Mouse (Mus musculus) embryo, embryonic 10 days (tissue): ENCODE results near the gene Serpinb6b.

ENCODE experiments used
- DNase-seq: peaks from one replicate; pipeline ENCODE4 v3.0.0-alpha.2; 2015; ENCODE audit warnings: low spot score

Serpinb6b gene

GRCm38 (mm10) chr13:32974889-32975460, 10.0 kb downstream of the Serpinb6b start:
- DNase-seq: peak; percentile 7

GRCm38 (mm10) chr13:32975710-32976109, 10.7 kb downstream of the Serpinb6b start:
- DNase-seq: no peak

GRCm38 (mm10) chr13:32982556-32983042, 17.6 kb downstream of the Serpinb6b start:
- no peak for DNase-seq

- DNase-seq: no peak
These were observed 21.2 kb downstream of the Serpinb6b start for GRCm38 (mm10) chr13:32986256-32986655.

- DNase-seq: peak; percentile 25
These were observed 28.3 kb downstream of the Serpinb6b start for GRCm38 (mm10) chr13:32993152-32993893.

GRCm38 (mm10) chr13:32993894-32994242, 28.9 kb downstream of the Serpinb6b start:
- no peak for DNase-seq

- DNase-seq: no peak
These were observed 30.0 kb downstream of the Serpinb6b start for GRCm38 (mm10) chr13:32995051-32995450.

GRCm38 (mm10) chr13:33001341-33001740, 36.3 kb downstream of the Serpinb6b start:
- DNase-seq: no peak

GRCm38 (mm10) chr13:33002950-33003349, 37.9 kb downstream of the Serpinb6b start, which contains the start of gene Serpinb9:
Gene Serpinb9, plus strand, starts transcription at chr13:33003250.
- DNase-seq: no peak

GRCm38 (mm10) chr13:33003523-33004413, 38.8 kb downstream of the Serpinb6b start:
- DNase-seq: no peak

- DNase-seq: peak; percentile 73
These were observed 39.6 kb downstream of the Serpinb6b start for GRCm38 (mm10) chr13:33004414-33005105.

GRCm38 (mm10) chr13:33005501-33006075, 40.6 kb downstream of the Serpinb6b start:
- no peak for DNase-seq

GRCm38 (mm10) chr13:33006555-33006954, 41.5 kb downstream of the Serpinb6b start:
- DNase-seq: no peak

- no peak for DNase-seq
These were observed 47.4 kb downstream of the Serpinb6b start for GRCm38 (mm10) chr13:33012395-33012794.

- DNase-seq: no peak
These were observed 48.3 kb downstream of the Serpinb6b start for GRCm38 (mm10) chr13:33013271-33013670.

GRCm38 (mm10) chr13:33022371-33022770, 57.4 kb downstream of the Serpinb6b start:
- no peak for DNase-seq

- DNase-seq: no peak
These were observed 61.5 kb downstream of the Serpinb6b start for GRCm38 (mm10) chr13:33026427-33027057.

- no peak for DNase-seq
These were observed 62.2 kb downstream of the Serpinb6b start, which contains the start of gene Serpinb9b for GRCm38 (mm10) chr13:33027244-33027643. Gene Serpinb9b, plus strand, starts transcription at chr13:33027416.

- no peak for DNase-seq
These were observed 63.1 kb downstream of the Serpinb6b start for GRCm38 (mm10) chr13:33028146-33028545.

GRCm38 (mm10) chr13:33028550-33028949, 63.5 kb downstream of the Serpinb6b start:
- no peak for DNase-seq
